ENCODE assay signal across 20 mouse cellular contexts in the genomic region with DNA sequence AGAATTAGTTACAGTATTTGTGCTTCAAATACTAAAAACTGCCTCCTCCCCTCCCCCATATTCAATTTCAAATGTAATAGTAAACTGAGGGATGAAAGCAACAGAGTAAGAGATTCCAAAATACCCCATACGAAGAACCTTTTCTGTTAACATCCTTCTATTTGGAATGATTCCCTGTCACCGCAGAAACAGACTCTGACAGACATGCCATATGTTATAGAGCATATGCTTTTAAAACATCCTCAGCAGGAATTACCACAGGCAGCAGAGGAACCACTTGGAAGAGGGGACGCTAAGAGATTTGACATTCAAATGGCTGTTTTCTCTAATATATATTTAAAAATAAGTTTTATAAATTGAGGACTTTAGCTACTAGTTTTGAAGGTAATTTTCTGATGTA.
DNase-seq lines count a peak whose midpoint lies in the region; ATAC-seq and TF ChIP-seq lines count a peak whose summit lies in the region.
"Had no signal": no experiment of that assay in that cellular context is flagged by ENCODE, and none has a peak within 500 bp of the region (broad histone marks: within the 10 kb centered on the region; RNA-seq: fewer than 3 reads in every experiment).

No protein-coding gene starts in this region.

- H3K27me3 ChIP-seq in midbrain, postnatal 0 days (ENCODE audit: insufficient read depth, low read length), result no peaks in the 10 kb centered on the region
- no peaks in the 10 kb centered on the region for H3K27me3 ChIP-seq in midbrain, embryonic 16.5 days (ENCODE audit: control insufficient read depth, insufficient read depth, low read depth, low read length)
- H3K27me3 ChIP-seq: embryonic facial prominence, embryonic 13.5 days; heart, embryonic 13.5 days had no signal

- no peak overlapping the region for H3K9ac ChIP-seq in midbrain, postnatal 0 days (replicated peaks; ENCODE audit: low read length, poor library complexity, severe bottlenecking)
- no peak overlapping the region for H3K9ac ChIP-seq in midbrain, embryonic 16.5 days (ENCODE audit: low read depth, low read length)
- H3K9ac ChIP-seq: embryonic facial prominence, embryonic 13.5 days; heart, embryonic 13.5 days had no signal

- peak; percentile 69; the same call in 1 of the 2 replicates for ATAC-seq in frontal cortex, adult (ENCODE audit: low TSS enrichment)
- no peak for ATAC-seq in midbrain, postnatal 0 days (ENCODE audit: low FRiP score)
- no peak for ATAC-seq in midbrain, embryonic 16.5 days
- ATAC-seq: intestine, postnatal 0 days had no signal

- H3K36me3 ChIP-seq in midbrain, postnatal 0 days (ENCODE audit: insufficient read depth, low read length), result no peaks in the 10 kb centered on the region
- no peaks in the 10 kb centered on the region for H3K36me3 ChIP-seq in midbrain, embryonic 16.5 days (ENCODE audit: control insufficient read depth, insufficient read depth, low read length)
- H3K36me3 ChIP-seq: embryonic facial prominence, embryonic 13.5 days; heart, embryonic 13.5 days had no signal

- H3K4me2 ChIP-seq in midbrain, postnatal 0 days (ENCODE audit: low read depth, low read length, poor library complexity, severe bottlenecking), result no peak overlapping the region
- H3K4me2 ChIP-seq in midbrain, embryonic 16.5 days (ENCODE audit: low read length), result no peak overlapping the region
- H3K4me2 ChIP-seq: embryonic facial prominence, embryonic 13.5 days; heart, embryonic 13.5 days had no signal

- H3K9me3 ChIP-seq in midbrain, postnatal 0 days (ENCODE audit: low read length), result no peaks in the 10 kb centered on the region
- H3K9me3 ChIP-seq in midbrain, embryonic 16.5 days (replicated peaks; ENCODE audit: control insufficient read depth, low read length, poor library complexity, severe bottlenecking), result no peaks in the 10 kb centered on the region
- H3K9me3 ChIP-seq: embryonic facial prominence, embryonic 13.5 days; heart, embryonic 13.5 days had no signal

- no peak for TF ChIP-seq CTCF in midbrain, postnatal 0 days (IDR thresholded peaks at IDR 0.05)

- DNase-seq in cerebellum, postnatal 10 days, result peak; percentile 31 to 47
- no peak for DNase-seq in cerebellum, adult 9-11 months
- no peak for DNase-seq in frontal cortex, postnatal 14 days (ENCODE audit: low spot score in 2 of 2)
- peak; percentile 33 for DNase-seq in midbrain, postnatal 0 days (ENCODE audit: low spot score)
- DNase-seq in right cerebral cortex, postnatal 4 days, result no peak
- DNase-seq in heart, adult 8-10 months (ENCODE audit: low spot score), result no peak
- DNase-seq: adrenal gland, postnatal 10 days; B cell, adult 2 months; cerebellum, adult 11 months; cerebellum, adult 8-10 months; cerebellum, postnatal 36 days; gastrocnemius, adult 2 months; gastrocnemius, postnatal 25 days; heart, postnatal 36 days; kidney, adult 8-10 months had no signal

- no peaks in the 10 kb centered on the region for H3K4me1 ChIP-seq in midbrain, postnatal 0 days (ENCODE audit: insufficient read depth, low read length)
- H3K4me1 ChIP-seq in midbrain, embryonic 16.5 days (ENCODE audit: control insufficient read depth, insufficient read depth, low read length), result peaks cover 5% of the 10 kb centered on the region; the same call in 1 of the 2 replicates
- H3K4me1 ChIP-seq: embryonic facial prominence, embryonic 13.5 days; heart, embryonic 13.5 days had no signal

- no peak overlapping the region for H3K4me3 ChIP-seq in midbrain, postnatal 0 days (ENCODE audit: low read depth, low read length)
- no peak overlapping the region for H3K4me3 ChIP-seq in midbrain, embryonic 16.5 days (ENCODE audit: low read depth, low read length)
- H3K4me3 ChIP-seq: embryonic facial prominence, embryonic 13.5 days; gastrocnemius, adult 2 months; heart, embryonic 13.5 days had no signal

- H3K27ac ChIP-seq in midbrain, postnatal 0 days (ENCODE audit: low read depth, low read length), result no peak overlapping the region
- no peak overlapping the region for H3K27ac ChIP-seq in midbrain, embryonic 16.5 days (ENCODE audit: low read length)
- H3K27ac ChIP-seq: embryonic facial prominence, embryonic 13.5 days; gastrocnemius, adult 2 months; heart, embryonic 13.5 days had no signal

- 63% methylated on average over 3 of the region's 3 CpGs for WGBS in midbrain, postnatal 0 days
- 58% methylated on average over 3 of the region's 3 CpGs for whole genome bisulfite sequencing in midbrain, embryonic 16.5 days

Comparison
In these comparisons a context has a peak if more than half of its experiments do, and no peak if none do; other contexts are left out.
1. DNase-seq: peak in cerebellum, postnatal 10 days (2 of 2) and midbrain, postnatal 0 days (single experiment); none in cerebellum, adult 9-11 months (single experiment), frontal cortex, postnatal 14 days (0 of 2), right cerebral cortex, postnatal 4 days (single experiment) and heart, adult 8-10 months (single experiment).